Mouse (Mus musculus): ENCODE measurements at regions not wholly inside any gene's neighbourhood (a gene's known extent, or its start where the extent isn't known, plus 50 kb on each side); places are given as distances from the start of the nearest gene placed in this dataset.
A peak's percentile ranks its signal among the peaks of the same experiment; 100 is the strongest.

- 74% methylated on average over 6 of the region's 6 CpGs for WGBS
- H3K4me1 ChIP-seq, result no peaks in the 10 kb centered on the region
- H3K4me3 ChIP-seq, result no peak overlapping the region
- no peak overlapping the region for H3K27ac ChIP-seq
- H3K27me3 ChIP-seq (ENCODE audit: low read depth, poor library complexity, severe bottlenecking), result no peaks in the 10 kb centered on the region
- H3K9me3 ChIP-seq (replicated peaks), result no peaks in the 10 kb centered on the region
- no peaks in the 10 kb centered on the region for H3K36me3 ChIP-seq
- no peak for DNase-seq (ENCODE audit: low spot score)
Observed at GRCm38 (mm10) chr9:79213364-79213763, 505.3 kb downstream of the Col12a1 start.

GRCm38 (mm10) chr9:79215986-79216385 is 502.6 kb downstream of the Col12a1 start:
- Histone ChIP-seq H3K4me3 (no peak overlapping the region), H3K27me3 (ENCODE audit: low read depth, poor library complexity, severe bottlenecking) (no peaks in the 10 kb centered on the region), H3K4me1 (no peaks in the 10 kb centered on the region), H3K36me3 (no peaks in the 10 kb centered on the region), H3K9me3 (replicated peaks) (no peaks in the 10 kb centered on the region), H3K27ac (no peak overlapping the region)
- no peak for DNase-seq (ENCODE audit: low spot score)
- 78% methylated on average over 3 of the region's 3 CpGs for whole genome bisulfite sequencing

GRCm38 (mm10) chr9:79216432-79216831 is 502.2 kb downstream of the Col12a1 start:
- Histone ChIP-seq H3K27me3 (ENCODE audit: low read depth, poor library complexity, severe bottlenecking) (no peaks in the 10 kb centered on the region), H3K9me3 (replicated peaks) (no peaks in the 10 kb centered on the region), H3K4me3 (no peak overlapping the region), H3K36me3 (no peaks in the 10 kb centered on the region), H3K27ac (no peak overlapping the region), H3K4me1 (no peaks in the 10 kb centered on the region)
- WGBS, result 85% methylated on average over 2 of the region's 2 CpGs
- no peak for DNase-seq (ENCODE audit: low spot score)

- no peak for DNase-seq (ENCODE audit: low spot score)
- Histone ChIP-seq H3K4me1 (peaks cover 17% of the 10 kb centered on the region; the same call in 1 of the 2 replicates), H3K36me3 (no peaks in the 10 kb centered on the region), H3K27ac (peak overlapping the region; percentile 61; the same call in 1 of the 2 replicates), H3K4me3 (no peak overlapping the region), H3K9me3 (replicated peaks) (no peaks in the 10 kb centered on the region), H3K27me3 (ENCODE audit: low read depth, poor library complexity, severe bottlenecking) (no peaks in the 10 kb centered on the region)
- WGBS, result 33% methylated on average over 3 of the region's 3 CpGs
Observed at GRCm38 (mm10) chr9:79233081-79233480, 485.6 kb downstream of the Col12a1 start.

- Histone ChIP-seq H3K27me3 (ENCODE audit: low read depth, poor library complexity, severe bottlenecking) (no peaks in the 10 kb centered on the region), H3K4me1 (peaks cover 17% of the 10 kb centered on the region; the same call in 1 of the 2 replicates), H3K9me3 (replicated peaks) (no peaks in the 10 kb centered on the region), H3K36me3 (no peaks in the 10 kb centered on the region), H3K27ac (no peak overlapping the region), H3K4me3 (no peak overlapping the region)
- 80% methylated on average over 1 of the region's 1 CpGs for WGBS
- DNase-seq (ENCODE audit: low spot score), result no peak
Observed at GRCm38 (mm10) chr9:79233751-79234150, 484.9 kb downstream of the Col12a1 start.

- Histone ChIP-seq H3K4me1 (no peaks in the 10 kb centered on the region), H3K27ac (no peak overlapping the region), H3K9me3 (replicated peaks) (no peaks in the 10 kb centered on the region), H3K4me3 (no peak overlapping the region), H3K27me3 (ENCODE audit: low read depth, poor library complexity, severe bottlenecking) (no peaks in the 10 kb centered on the region), H3K36me3 (no peaks in the 10 kb centered on the region)
- DNase-seq (ENCODE audit: low spot score), result no peak
- WGBS, result 87% methylated on average over 13 of the region's 13 CpGs
Observed at GRCm38 (mm10) chr9:79269646-79270213, 448.9 kb downstream of the Col12a1 start.

- no peaks in the 10 kb centered on the region for H3K9me3 ChIP-seq (replicated peaks)
- no peaks in the 10 kb centered on the region for H3K27me3 ChIP-seq (ENCODE audit: low read depth, poor library complexity, severe bottlenecking)
- H3K27ac ChIP-seq, result no peak overlapping the region
- no peaks in the 10 kb centered on the region for H3K4me1 ChIP-seq
- no peak overlapping the region for H3K4me3 ChIP-seq
- WGBS, result 83% methylated on average over 2 of the region's 2 CpGs
- no peak for DNase-seq (ENCODE audit: low spot score)
- H3K36me3 ChIP-seq, result no peaks in the 10 kb centered on the region
Observed at GRCm38 (mm10) chr9:79270256-79270655, 448.4 kb downstream of the Col12a1 start.

GRCm38 (mm10) chr9:79287849-79288248 is 430.8 kb downstream of the Col12a1 start:
- H3K27ac ChIP-seq, result no peak overlapping the region
- 83% methylated on average over 3 of the region's 3 CpGs for WGBS
- H3K36me3 ChIP-seq, result no peaks in the 10 kb centered on the region
- no peak overlapping the region for H3K4me3 ChIP-seq
- no peaks in the 10 kb centered on the region for H3K27me3 ChIP-seq (ENCODE audit: low read depth, poor library complexity, severe bottlenecking)
- H3K9me3 ChIP-seq (replicated peaks), result no peaks in the 10 kb centered on the region
- H3K4me1 ChIP-seq, result no peaks in the 10 kb centered on the region
- DNase-seq (ENCODE audit: low spot score), result no peak

GRCm38 (mm10) chr9:79295306-79295705 is 423.3 kb downstream of the Col12a1 start:
- DNase-seq (ENCODE audit: low spot score), result no peak
- H3K27me3 ChIP-seq (ENCODE audit: low read depth, poor library complexity, severe bottlenecking), result no peaks in the 10 kb centered on the region
- no peaks in the 10 kb centered on the region for H3K9me3 ChIP-seq (replicated peaks)
- H3K4me1 ChIP-seq, result no peaks in the 10 kb centered on the region
- H3K27ac ChIP-seq, result no peak overlapping the region
- no peak overlapping the region for H3K4me3 ChIP-seq
- no peaks in the 10 kb centered on the region for H3K36me3 ChIP-seq
- 76% methylated on average over 3 of the region's 3 CpGs for WGBS

GRCm38 (mm10) chr9:79301580-79301979 is 417.1 kb downstream of the Col12a1 start:
- H3K9me3 ChIP-seq (replicated peaks), result no peaks in the 10 kb centered on the region
- DNase-seq (ENCODE audit: low spot score), result no peak
- 86% methylated on average over 3 of the region's 3 CpGs for WGBS
- no peak overlapping the region for H3K27ac ChIP-seq
- H3K4me3 ChIP-seq, result no peak overlapping the region
- no peaks in the 10 kb centered on the region for H3K4me1 ChIP-seq
- no peaks in the 10 kb centered on the region for H3K36me3 ChIP-seq
- H3K27me3 ChIP-seq (ENCODE audit: low read depth, poor library complexity, severe bottlenecking), result no peaks in the 10 kb centered on the region

- WGBS, result 69% methylated on average over 3 of the region's 3 CpGs
- no peaks in the 10 kb centered on the region for H3K36me3 ChIP-seq
Observed at GRCm38 (mm10) chr9:79310591-79310990, 408.0 kb downstream of the Col12a1 start.

GRCm38 (mm10) chr9:79317411-79317810 is 401.2 kb downstream of the Col12a1 start:
- no peaks in the 10 kb centered on the region for H3K27me3 ChIP-seq (ENCODE audit: low read depth, poor library complexity, severe bottlenecking)
- no peak overlapping the region for H3K27ac ChIP-seq
- no peak for DNase-seq (ENCODE audit: low spot score)
- H3K4me1 ChIP-seq, result no peaks in the 10 kb centered on the region
- H3K36me3 ChIP-seq, result no peaks in the 10 kb centered on the region
- H3K9me3 ChIP-seq (replicated peaks), result no peaks in the 10 kb centered on the region
- H3K4me3 ChIP-seq, result no peak overlapping the region

More at GRCm38 (mm10) chr9:79310591-79310990, 408.0 kb downstream of the Col12a1 start:
- no peak overlapping the region for H3K27ac ChIP-seq
- no peaks in the 10 kb centered on the region for H3K4me1 ChIP-seq
- H3K27me3 ChIP-seq (ENCODE audit: low read depth, poor library complexity, severe bottlenecking), result no peaks in the 10 kb centered on the region
- DNase-seq (ENCODE audit: low spot score), result no peak
- H3K4me3 ChIP-seq, result no peak overlapping the region
- H3K9me3 ChIP-seq (replicated peaks), result no peaks in the 10 kb centered on the region

GRCm38 (mm10) chr9:79346371-79347096 is 372.1 kb downstream of the Col12a1 start:
- Histone ChIP-seq H3K4me3 (no peak overlapping the region), H3K4me1 (no peaks in the 10 kb centered on the region), H3K36me3 (no peaks in the 10 kb centered on the region), H3K27me3 (ENCODE audit: low read depth, poor library complexity, severe bottlenecking) (no peaks in the 10 kb centered on the region), H3K9me3 (replicated peaks) (no peaks in the 10 kb centered on the region), H3K27ac (no peak overlapping the region)
- DNase-seq (ENCODE audit: low spot score), result no peak
- 91% methylated on average over 15 of the region's 15 CpGs for WGBS
